Mouse (Mus musculus): ENCODE results near the gene Zcchc7. TPM values are rescaled to one million over a fixed set of nuclear protein-coding genes. Genes with fewer than 3 reads are reported as not detected.
"Not testable (repeated sequence)": the region's sequence is repeated elsewhere in the genome, so short reads cannot be mapped to it uniquely, and the experiment has no call there.

The Zcchc7 gene
- polyA plus RNA-seq, 1 experiment from 2014 or later = 40.8 TPM

- DNase-seq (ENCODE audit: low spot score) (no peak), ATAC-seq (no peak)
- Histone ChIP-seq H3K4me1 (ENCODE audit: insufficient read depth, low read depth, low read length) (no peaks in the 10 kb centered on the region), H3K9ac (replicated peaks; ENCODE audit: low read depth) (no peak overlapping the region), H3K27me3 (replicated peaks; ENCODE audit: insufficient read depth, low read length) (no peaks in the 10 kb centered on the region), H3K9me3 (ENCODE audit: low read length) (no peaks in the 10 kb centered on the region), H3K27ac (ENCODE audit: low read length) (no peak overlapping the region), H3K4me3 (ENCODE audit: low read depth, low read length) (no peak overlapping the region), H3K4me2 (replicated peaks; ENCODE audit: low read depth, low read length) (no peak overlapping the region), H3K36me3 (ENCODE audit: insufficient read depth, low read length) (no peaks in the 10 kb centered on the region)
- TF ChIP-seq CTCF (IDR thresholded peaks at IDR 0.05) (no peak), EP300 (IDR thresholded peaks at IDR 0.05) (no peak)
- WGBS = 78% methylated on average over 6 of the region's 6 CpGs
Observed at GRCm38 (mm10) chr4:44943480-44943879, 187.8 kb downstream of the Zcchc7 start.

GRCm38 (mm10) chr4:44944426-44945075 lies 188.9 kb downstream of the Zcchc7 start:
- H3K9ac ChIP-seq (replicated peaks; ENCODE audit: low read depth) = no peak overlapping the region
- no peaks in the 10 kb centered on the region for H3K36me3 ChIP-seq (ENCODE audit: insufficient read depth, low read length)
- no peak for ATAC-seq
- no peak overlapping the region for H3K4me2 ChIP-seq (replicated peaks; ENCODE audit: low read depth, low read length)
- DNase-seq (ENCODE audit: low spot score) = no peak
- H3K27me3 ChIP-seq (replicated peaks; ENCODE audit: insufficient read depth, low read length) = no peaks in the 10 kb centered on the region
- H3K9me3 ChIP-seq (ENCODE audit: low read length) = no peaks in the 10 kb centered on the region
- WGBS = 80% methylated on average over 10 of the region's 10 CpGs
- no peak for TF ChIP-seq CTCF (IDR thresholded peaks at IDR 0.05)
- TF ChIP-seq EP300 (IDR thresholded peaks at IDR 0.05) = no peak
- no peak overlapping the region for H3K27ac ChIP-seq (ENCODE audit: low read length)
- no peaks in the 10 kb centered on the region for H3K4me1 ChIP-seq (ENCODE audit: insufficient read depth, low read depth, low read length)
- no peak overlapping the region for H3K4me3 ChIP-seq (ENCODE audit: low read depth, low read length)

GRCm38 (mm10) chr4:44946126-44946525 lies 190.4 kb downstream of the Zcchc7 start:
- H3K36me3 ChIP-seq (ENCODE audit: insufficient read depth, low read length); H3K27ac ChIP-seq (ENCODE audit: low read length); H3K4me3 ChIP-seq (ENCODE audit: low read depth, low read length); H3K4me1 ChIP-seq (ENCODE audit: insufficient read depth, low read depth, low read length); H3K9me3 ChIP-seq (ENCODE audit: low read length); ATAC-seq; H3K4me2 ChIP-seq (replicated peaks; ENCODE audit: low read depth, low read length); DNase-seq (ENCODE audit: low spot score); H3K9ac ChIP-seq (replicated peaks; ENCODE audit: low read depth); H3K27me3 ChIP-seq (replicated peaks; ENCODE audit: insufficient read depth, low read length): not testable (repeated sequence)
- WGBS = 96% methylated on average over 2 of the region's 2 CpGs

- H3K4me1 ChIP-seq (ENCODE audit: insufficient read depth, low read depth, low read length) = no peaks in the 10 kb centered on the region
- ATAC-seq = no peak
- no peak for DNase-seq (ENCODE audit: low spot score)
- no peak overlapping the region for H3K4me2 ChIP-seq (replicated peaks; ENCODE audit: low read depth, low read length)
- no peaks in the 10 kb centered on the region for H3K27me3 ChIP-seq (replicated peaks; ENCODE audit: insufficient read depth, low read length)
- H3K4me3 ChIP-seq (ENCODE audit: low read depth, low read length) = no peak overlapping the region
- TF ChIP-seq EP300 (IDR thresholded peaks at IDR 0.05) = no peak
- TF ChIP-seq CTCF (IDR thresholded peaks at IDR 0.05) = no peak
- 89% methylated on average over 5 of the region's 5 CpGs for WGBS
- no peak overlapping the region for H3K9ac ChIP-seq (replicated peaks; ENCODE audit: low read depth)
- no peaks in the 10 kb centered on the region for H3K36me3 ChIP-seq (ENCODE audit: insufficient read depth, low read length)
- H3K9me3 ChIP-seq (ENCODE audit: low read length) = no peaks in the 10 kb centered on the region
- H3K27ac ChIP-seq (ENCODE audit: low read length) = no peak overlapping the region
Observed at GRCm38 (mm10) chr4:44947464-44947863, 191.8 kb downstream of the Zcchc7 start.

- Histone ChIP-seq H3K4me3 (ENCODE audit: low read depth, low read length) (no peak overlapping the region), H3K9ac (replicated peaks; ENCODE audit: low read depth) (no peak overlapping the region), H3K36me3 (ENCODE audit: insufficient read depth, low read length) (no peaks in the 10 kb centered on the region), H3K4me1 (ENCODE audit: insufficient read depth, low read depth, low read length) (no peaks in the 10 kb centered on the region), H3K27me3 (replicated peaks; ENCODE audit: insufficient read depth, low read length) (no peaks in the 10 kb centered on the region), H3K4me2 (replicated peaks; ENCODE audit: low read depth, low read length) (no peak overlapping the region), H3K27ac (ENCODE audit: low read length) (no peak overlapping the region), H3K9me3 (ENCODE audit: low read length) (no peaks in the 10 kb centered on the region)
- ATAC-seq = no peak
- DNase-seq (ENCODE audit: low spot score) = no peak
- WGBS = 84% methylated on average over 1 of the region's 1 CpGs
- no peak for TF ChIP-seq CTCF (IDR thresholded peaks at IDR 0.05)
- no peak for TF ChIP-seq EP300 (IDR thresholded peaks at IDR 0.05)
Observed at GRCm38 (mm10) chr4:44948314-44948713, 192.6 kb downstream of the Zcchc7 start.

- TF ChIP-seq CTCF (IDR thresholded peaks at IDR 0.05) (no peak), EP300 (IDR thresholded peaks at IDR 0.05) (no peak)
- Histone ChIP-seq H3K4me3 (ENCODE audit: low read depth, low read length) (no peak overlapping the region), H3K4me2 (replicated peaks; ENCODE audit: low read depth, low read length) (no peak overlapping the region), H3K9me3 (ENCODE audit: low read length) (no peaks in the 10 kb centered on the region), H3K27me3 (replicated peaks; ENCODE audit: insufficient read depth, low read length) (no peaks in the 10 kb centered on the region), H3K4me1 (ENCODE audit: insufficient read depth, low read depth, low read length) (no peaks in the 10 kb centered on the region), H3K27ac (ENCODE audit: low read length) (no peak overlapping the region), H3K36me3 (ENCODE audit: insufficient read depth, low read length) (no peaks in the 10 kb centered on the region), H3K9ac (replicated peaks; ENCODE audit: low read depth) (no peak overlapping the region)
- DNase-seq (ENCODE audit: low spot score) (no peak), ATAC-seq (no peak)
- WGBS = 56% methylated on average over 9 of the region's 9 CpGs
Observed at GRCm38 (mm10) chr4:44953041-44953440, 197.4 kb downstream of the Zcchc7 start.

GRCm38 (mm10) chr4:44958776-44959175 lies 203.1 kb downstream of the Zcchc7 start:
- Histone ChIP-seq H3K36me3 (ENCODE audit: insufficient read depth, low read length) (no peaks in the 10 kb centered on the region), H3K27me3 (replicated peaks; ENCODE audit: insufficient read depth, low read length) (no peaks in the 10 kb centered on the region), H3K4me3 (ENCODE audit: low read depth, low read length) (no peak overlapping the region), H3K4me1 (ENCODE audit: insufficient read depth, low read depth, low read length) (no peaks in the 10 kb centered on the region), H3K4me2 (replicated peaks; ENCODE audit: low read depth, low read length) (no peak overlapping the region), H3K27ac (ENCODE audit: low read length) (no peak overlapping the region), H3K9ac (replicated peaks; ENCODE audit: low read depth) (no peak overlapping the region), H3K9me3 (ENCODE audit: low read length) (no peaks in the 10 kb centered on the region)
- no peak for TF ChIP-seq CTCF (IDR thresholded peaks at IDR 0.05)
- no peak for TF ChIP-seq EP300 (IDR thresholded peaks at IDR 0.05)
- no peak for ATAC-seq
- no peak for DNase-seq (ENCODE audit: low spot score)
- WGBS = 76% methylated on average over 9 of the region's 9 CpGs

All from lung, postnatal 0 days (tissue).